Mouse (Mus musculus): ENCODE results near the gene Aqr.

DNA sequence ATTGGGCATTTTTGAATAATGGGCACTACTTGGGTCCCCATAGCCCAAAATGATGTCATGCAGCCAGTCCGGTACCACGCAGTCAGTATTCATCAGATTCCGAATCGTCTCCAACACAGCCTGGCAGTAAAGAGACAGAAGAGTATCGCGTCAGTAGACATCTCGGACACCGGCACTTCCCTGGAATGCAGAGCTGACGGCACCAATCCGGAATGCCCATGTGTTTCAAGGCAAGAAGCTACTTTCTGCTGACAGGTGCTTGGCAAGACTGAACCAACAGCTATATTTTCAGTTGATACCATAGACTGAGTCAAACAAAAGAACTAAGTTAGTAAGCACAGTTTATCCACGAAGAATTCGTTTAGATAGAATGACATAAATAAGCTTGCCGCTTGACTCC is 56.2 kb downstream of the Aqr start:
- TF ChIP-seq CTCF (IDR thresholded peaks at IDR 0.05; ENCODE audit: borderline replicate concordance, extremely low read depth, insufficient read depth, insufficient read length), result no peak
- TF ChIP-seq POLR2A (IDR thresholded peaks at IDR 0.05; ENCODE audit: borderline replicate concordance, extremely low read depth, insufficient read depth, insufficient read length, poor library complexity, severe bottlenecking), result no peak

Data from brain, embryonic 14.5 days (tissue).